Mouse (Mus musculus) bone marrow macrophage, adult 2 months (primary cell): ENCODE results near the gene Tbc1d22b. TPM values are rescaled to one million over a fixed set of nuclear protein-coding genes. Genes with fewer than 3 reads are reported as not detected.
A peak's percentile ranks its signal among the peaks of the same experiment; 100 is the strongest.

Source experiments
- H3K27ac ChIP-seq: 2 replicates; pipeline ENCODE4 v1.5.1; 2012; ENCODE audit warnings: low read depth, low read length; ENCODE audit not compliant: insufficient read depth
- H3K4me1 ChIP-seq: 2 replicates; pipeline ENCODE4 v1.6.1; 2012; ENCODE audit warnings: low read length; ENCODE audit not compliant: control insufficient read depth, insufficient read depth
- H3K4me3 ChIP-seq: 2 replicates; pipeline ENCODE4 v1.5.1; 2012; ENCODE audit warnings: mild to moderate bottlenecking, low read length, moderate library complexity; ENCODE audit not compliant: insufficient read depth
- CTCF ChIP-seq: IDR thresholded peaks from 2 replicates; pipeline ENCODE4 v1.5.1; 2012; ENCODE audit warnings: low read depth, mild to moderate bottlenecking, low read length, moderate library complexity
- POLR2A ChIP-seq: IDR thresholded peaks from 2 replicates; pipeline ENCODE4 v1.6.1; 2012; ENCODE audit warnings: mild to moderate bottlenecking, low read depth, low read length, borderline replicate concordance
- polyA plus RNA-seq: library from polyadenylated mRNA; stranded (reverse); fragments of >200 nt; gene quantifications from 2 replicates; pipeline ENCODE4 v1.2.4, GENCODE M21; 2012; ENCODE audit not compliant: missing spikeins, insufficient read depth, insufficient read length

Tbc1d22b gene
- 10.3 and 10.8 TPM in 2 replicates for polyA plus RNA-seq

GRCm38 (mm10) chr17:29549543-29550428 lies at the start of gene Tbc1d22b, which contains the start of gene Gm17657:
Gene Tbc1d22b, plus strand, starts transcription at chr17:29549785.
Gene Gm17657, minus strand, starts transcription at chr17:29549638.
- TF ChIP-seq CTCF (no peak), POLR2A (no peak)
- Histone ChIP-seq H3K4me1 (peaks cover 20% of the 10 kb centered on the region), H3K27ac (0 out of 2 replicates have a peak within 1 kb of the TSS, but pooled peaks have one; percentile 8), H3K4me3 (peak within 1 kb of the TSS; percentile 92)

DNA sequence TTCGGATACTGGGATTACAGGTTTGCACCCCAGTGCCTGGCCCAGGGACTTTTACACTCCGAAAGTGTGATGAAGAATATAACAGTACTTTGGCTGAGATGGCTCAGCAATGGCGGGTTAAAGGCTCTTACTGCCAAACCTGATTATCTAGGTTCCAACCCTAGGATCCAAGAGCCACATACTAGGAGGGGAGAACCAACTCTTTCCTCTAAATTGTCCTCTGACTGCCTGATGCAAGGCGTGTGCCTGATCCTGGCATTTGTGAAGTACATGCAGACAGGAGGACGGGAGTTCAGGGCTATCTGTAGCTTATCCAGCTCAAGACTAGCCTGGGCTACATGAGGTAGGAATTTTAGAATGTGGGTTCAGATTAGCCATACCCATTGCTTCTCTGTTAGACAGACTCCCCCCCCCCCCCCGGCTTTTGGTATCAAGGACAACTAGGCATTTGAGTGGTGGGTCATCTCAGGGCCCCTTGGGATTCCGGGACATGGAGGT lies 49.3 kb upstream of the Tbc1d22b start:
- Histone ChIP-seq H3K4me1 (peaks cover 15% of the 10 kb centered on the region), H3K4me3 (no peak overlapping the region), H3K27ac (no peak overlapping the region)

GRCm38 (mm10) chr17:29500802-29501469 lies 48.6 kb upstream of the Tbc1d22b start:
- Histone ChIP-seq H3K4me1 (peaks cover 15% of the 10 kb centered on the region), H3K27ac (no peak overlapping the region), H3K4me3 (no peak overlapping the region)
- TF ChIP-seq CTCF, result no peak
- TF ChIP-seq POLR2A, result no peak

More for the DNA sequence above, 49.3 kb upstream of the Tbc1d22b start:
- TF ChIP-seq POLR2A (no peak), CTCF (no peak)

DNA sequence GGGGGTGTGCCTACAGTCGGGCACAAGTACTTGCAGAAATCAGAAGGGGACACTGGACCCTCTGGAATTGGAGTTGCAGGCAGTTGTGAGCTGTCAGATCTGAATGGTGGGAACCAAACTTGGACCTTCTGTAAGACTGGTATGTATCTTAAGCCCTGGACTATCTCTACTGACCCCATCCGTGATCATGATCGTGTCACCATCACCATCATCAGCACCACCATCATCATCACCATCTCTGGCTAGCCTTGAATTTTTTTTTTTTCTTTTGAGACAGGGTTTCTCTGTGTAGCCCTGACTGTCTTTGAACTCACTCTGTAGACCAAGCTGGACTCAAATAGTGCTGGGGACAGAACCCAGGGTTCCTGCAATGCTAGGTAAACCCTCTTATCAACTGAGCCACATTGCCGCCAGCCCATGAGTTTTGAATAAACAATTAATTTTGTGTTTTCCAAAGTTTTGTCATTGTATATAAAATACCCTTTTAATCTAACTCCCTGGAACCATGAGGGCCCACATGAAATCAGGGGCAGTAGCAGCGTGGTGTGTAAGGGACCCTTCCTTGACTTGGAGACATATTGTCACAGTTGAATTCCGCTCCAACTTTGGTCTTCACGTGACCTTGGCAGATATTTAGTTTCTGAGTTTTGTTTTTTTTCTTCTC lies 47.4 kb upstream of the Tbc1d22b start:
- no peak overlapping the region for H3K4me3 ChIP-seq
- no peak overlapping the region for H3K27ac ChIP-seq
- peaks cover 8% of the 10 kb centered on the region for H3K4me1 ChIP-seq
- TF ChIP-seq POLR2A (no peak), CTCF (no peak)

GRCm38 (mm10) chr17:29502669-29503665 lies 46.6 kb upstream of the Tbc1d22b start:
- Histone ChIP-seq H3K27ac (no peak overlapping the region), H3K4me1 (peaks cover 2% of the 10 kb centered on the region; the same call in 1 of the 2 replicates), H3K4me3 (no peak overlapping the region)
- no peak for TF ChIP-seq POLR2A

DNA sequence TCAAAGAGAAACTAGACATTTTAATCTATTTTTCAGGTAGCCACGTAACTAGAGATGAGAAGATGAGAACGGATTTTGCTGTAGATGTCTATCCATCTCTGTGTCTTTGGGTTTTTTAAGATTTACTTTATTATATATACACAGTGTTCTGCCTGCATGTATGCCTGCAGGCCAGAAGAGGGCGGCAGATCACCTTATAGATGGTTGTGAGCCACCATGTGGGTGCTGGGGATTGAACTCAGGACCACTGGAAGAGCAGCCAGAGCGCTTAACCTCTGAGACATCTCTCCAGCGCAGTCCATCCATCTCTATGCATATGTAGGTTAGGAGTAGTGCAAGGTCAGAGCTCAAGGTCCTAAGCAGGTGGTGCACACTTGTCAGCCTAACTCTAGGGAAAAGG lies 45.9 kb upstream of the Tbc1d22b start:
- no peak overlapping the region for H3K4me3 ChIP-seq
- H3K4me1 ChIP-seq, result peaks cover 2% of the 10 kb centered on the region; the same call in 1 of the 2 replicates
- no peak overlapping the region for H3K27ac ChIP-seq
- peak; percentile 33; the same call in 1 of the 2 replicates for TF ChIP-seq CTCF
- no peak for TF ChIP-seq POLR2A

DNA sequence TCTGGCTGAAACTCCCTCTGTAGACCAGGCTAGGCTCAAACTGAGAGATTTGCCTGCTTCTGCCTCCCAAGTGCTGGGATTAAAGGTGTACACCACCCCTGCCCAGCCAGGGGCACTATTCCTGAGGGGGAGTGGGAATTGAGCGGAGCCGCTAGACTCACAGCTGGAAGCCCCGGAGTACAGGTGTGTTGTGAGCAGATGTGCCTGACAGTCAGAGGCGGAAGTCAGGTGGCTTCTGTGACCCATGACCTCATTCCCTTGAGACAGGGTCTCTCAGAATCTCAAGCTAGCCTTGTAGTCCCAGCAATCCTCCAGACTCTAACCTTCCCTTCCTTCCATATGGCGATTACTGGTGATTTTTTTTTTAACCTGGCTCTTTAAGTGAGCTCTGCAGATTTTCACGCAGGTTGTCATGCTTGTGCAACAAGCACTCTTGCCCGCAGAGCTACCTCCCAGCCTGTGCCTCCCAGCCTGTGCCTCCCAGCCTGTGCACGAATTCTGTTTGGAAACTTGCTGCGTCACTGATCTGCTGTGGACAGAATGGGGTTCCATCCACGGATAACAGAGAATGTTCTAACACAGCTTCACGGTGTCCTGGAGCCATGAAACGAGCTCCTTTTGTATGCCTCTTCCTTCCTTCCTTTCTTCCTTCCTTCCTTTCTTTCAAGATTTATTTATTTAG lies 40.5 kb upstream of the Tbc1d22b start:
- Histone ChIP-seq H3K27ac (no peak overlapping the region), H3K4me1 (0 out of 2 replicates have a peak, but pooled peaks cover under 1% of the 10 kb centered on the region), H3K4me3 (no peak overlapping the region)
- no peak for TF ChIP-seq POLR2A
- no peak for TF ChIP-seq CTCF

GRCm38 (mm10) chr17:29510691-29511090 lies 38.9 kb upstream of the Tbc1d22b start:
- Histone ChIP-seq H3K4me1 (0 out of 2 replicates have a peak, but pooled peaks cover 2% of the 10 kb centered on the region), H3K4me3 (no peak overlapping the region), H3K27ac (no peak overlapping the region)
- TF ChIP-seq POLR2A (no peak), CTCF (no peak)
